Mouse (Mus musculus) ES-CJ7 (cell line): ENCODE data around the gene Tnni2.

Source experiments
- DNase-seq: peaks from one replicate; pipeline ENCODE4 v3.0.0; 2011; ENCODE audit warnings: low read depth, low spot score

Tnni2 gene

GRCm38 (mm10) chr7:142482256-142482609, 40.6 kb downstream of the Tnni2 start:
- no peak for DNase-seq

GRCm38 (mm10) chr7:142483136-142483535, 41.5 kb downstream of the Tnni2 start:
- no peak for DNase-seq

- DNase-seq = no peak
Measured at GRCm38 (mm10) chr7:142484780-142485179, 43.2 kb downstream of the Tnni2 start.

- no peak for DNase-seq
Measured at GRCm38 (mm10) chr7:142486751-142487162, 45.1 kb downstream of the Tnni2 start.

GRCm38 (mm10) chr7:142487341-142487859, 45.8 kb downstream of the Tnni2 start:
- DNase-seq = peak; percentile 59

GRCm38 (mm10) chr7:142488053-142488452, 46.4 kb downstream of the Tnni2 start:
- no peak for DNase-seq

GRCm38 (mm10) chr7:142493535-142493934, 51.9 kb downstream of the Tnni2 start:
- DNase-seq = no peak
